ENCODE assay signal across 9 mouse cellular contexts in genomic region chr2:145675142-145675755, GRCm38 (mm10). TPM values are rescaled to one million over a fixed set of nuclear protein-coding genes. Genes with fewer than 3 reads are reported as not detected.
DNase-seq lines count a peak whose midpoint lies in the region; ATAC-seq and TF ChIP-seq lines count a peak whose summit lies in the region.
"Had no signal": no experiment of that assay in that cellular context is flagged by ENCODE, and none has a peak within 500 bp of the region (broad histone marks: within the 10 kb centered on the region; RNA-seq: fewer than 3 reads in every experiment).

Rin2 (plus strand) TSS chr2:145675215.

- intact Hi-C loops in heart, adult 2 months (cut with DNase I) = no loop called here

- no peaks in the 10 kb centered on the region; the same call in 1 of the 2 replicates for H3K27me3 ChIP-seq in heart, adult 2 months (ENCODE audit: control insufficient read depth, insufficient read depth, low read length)
- no peaks in the 10 kb centered on the region for H3K27me3 ChIP-seq in limb, embryonic 15.5 days
- no peaks in the 10 kb centered on the region for H3K27me3 ChIP-seq in midbrain, embryonic 15.5 days (replicated peaks)

- TF ChIP-seq CTCF in heart, adult 2 months (IDR thresholded peaks at IDR 0.05) = no peak

- no peak for TF ChIP-seq EP300 in heart, adult 2 months (IDR thresholded peaks at IDR 0.05; ENCODE audit: insufficient read depth, low read depth, low read length)

- WGBS in heart, adult 2 months = under 1% methylated on average over 33 of the region's 33 CpGs
- WGBS in limb, embryonic 15.5 days = 2% methylated on average over 33 of the region's 33 CpGs
- under 1% methylated on average over 33 of the region's 33 CpGs for WGBS in midbrain, embryonic 15.5 days

- H3K9me3 ChIP-seq in limb, embryonic 15.5 days = no peaks in the 10 kb centered on the region
- H3K9me3 ChIP-seq in midbrain, embryonic 15.5 days = no peaks in the 10 kb centered on the region

- DNase-seq in left cerebral cortex, adult 18-20 months (ENCODE audit: low spot score in 2 of 2) = peak in 1 of 2 experiments; percentile 21
- DNase-seq in left cerebral cortex, adult 11 months (ENCODE audit: low spot score) = no peak
- peak; percentile 89 for DNase-seq in embryo, embryonic 9.5 days (ENCODE audit: extremely low spot score)
- peak; percentile 78 to 79 for DNase-seq in heart, adult 2 months
- peak; percentile 84 for DNase-seq in kidney, adult 18-20 months
- peak; percentile 75 for DNase-seq in testis, postnatal 14 days (ENCODE audit: low spot score)

- H3K36me3 ChIP-seq in heart, adult 2 months (ENCODE audit: control insufficient read depth, insufficient read depth, low read length) = no peaks in the 10 kb centered on the region
- H3K36me3 ChIP-seq in limb, embryonic 15.5 days = no peaks in the 10 kb centered on the region
- H3K36me3 ChIP-seq in midbrain, embryonic 15.5 days (replicated peaks) = no peaks in the 10 kb centered on the region
- H3K36me3 ChIP-seq: G1E had no signal

- peak within 1 kb of the TSS; percentile 96 for H3K4me2 ChIP-seq in limb, embryonic 15.5 days
- H3K4me2 ChIP-seq in midbrain, embryonic 15.5 days = peak within 1 kb of the TSS; percentile 97

- peak within 1 kb of the TSS; percentile 83 for H3K4me3 ChIP-seq in heart, adult 2 months
- H3K4me3 ChIP-seq in limb, embryonic 15.5 days = peak within 1 kb of the TSS; percentile 61
- H3K4me3 ChIP-seq in midbrain, embryonic 15.5 days = peak within 1 kb of the TSS; percentile 73

- peak; percentile 67; the same call in 1 of the 2 replicates for ATAC-seq in limb, embryonic 15.5 days (ENCODE audit: insufficient number of reproducible peaks, low FRiP score, low TSS enrichment, low read depth)
- peak; percentile 84 for ATAC-seq in midbrain, embryonic 15.5 days (replicated peaks)

- H3K9ac ChIP-seq in heart, adult 2 months (ENCODE audit: low read depth, low read length) = peak within 1 kb of the TSS; percentile 70
- H3K9ac ChIP-seq in limb, embryonic 15.5 days = peak within 1 kb of the TSS; percentile 64
- H3K9ac ChIP-seq in midbrain, embryonic 15.5 days = peak within 1 kb of the TSS; percentile 67

- peak within 1 kb of the TSS; percentile 59 for H3K27ac ChIP-seq in heart, adult 2 months
- H3K27ac ChIP-seq in limb, embryonic 15.5 days = peak within 1 kb of the TSS; percentile 83
- H3K27ac ChIP-seq in midbrain, embryonic 15.5 days = peak within 1 kb of the TSS; percentile 27; the same call in 1 of the 2 replicates

- peaks cover 2% of the 10 kb centered on the region; the same call in 1 of the 2 replicates for H3K4me1 ChIP-seq in heart, adult 2 months (ENCODE audit: control insufficient read depth, insufficient read depth, low read length)
- peaks cover 20% of the 10 kb centered on the region for H3K4me1 ChIP-seq in limb, embryonic 15.5 days
- peaks cover 28% of the 10 kb centered on the region for H3K4me1 ChIP-seq in midbrain, embryonic 15.5 days

- no peak for TF ChIP-seq POLR2A in heart, adult 2 months (IDR thresholded peaks at IDR 0.05; ENCODE audit: insufficient read depth, low read depth, low read length)

- no peaks in the 10 kb centered on the region for H3K79me2 ChIP-seq in heart, adult 2 months (replicated peaks; ENCODE audit: control insufficient read depth, insufficient read depth, low read length)

RNA-seq across cellular contexts. Expression of gene Rin2, which starts in this region (rescaled TPM):
- total RNA-seq in left cerebral cortex, adult 18-20 months (2021) = 10 to 100 TPM; 19.1 to 31.7 TPM
- 10 to 100 TPM; 18.8 to 20.2 TPM for total RNA-seq in heart, adult 2 months (2021)
- 9.0 and 17.6 TPM in 2 replicates for polyA plus RNA-seq in heart, adult 2 months (2012; rRNA removed)
- 50.4 and 56.0 TPM in 2 replicates for polyA plus RNA-seq in limb, embryonic 15.5 days (2015; fragmentation: Nextera tagmentation; extraction: Ambion mirVana)
- polyA plus RNA-seq in midbrain, embryonic 15.5 days (2015; fragmentation: Nextera tagmentation; extraction: Ambion mirVana) = 19.3 and 21.1 TPM in 2 replicates
- polyA plus RNA-seq: G1E had no signal

Comparison
In these comparisons a context has a peak if more than half of its experiments do, and no peak if none do; other contexts are left out.
1. H3K27ac ChIP-seq: peak in every context shown above with its lines; median percentile 83 in limb, embryonic 15.5 days; 59 in heart, adult 2 months; 27 in midbrain, embryonic 15.5 days.